Mouse (Mus musculus) MEL (cell line): ENCODE measurements around the gene Pdzph1.

Experiments
- CTCF ChIP-seq, 3 experiments: IDR thresholded peaks in 2 of 3; conservative IDR thresholded peaks in 1 of 3; 2 replicates each; pipeline ENCODE4 v1.5.1; 2011 to 2012; ENCODE audit warnings: low read length in 3 of 3, low read depth in 2 of 3, mild to moderate bottlenecking in 2 of 3, improper control_type of control experiment in 1 of 3, inconsistent platforms in 1 of 3, mixed read lengths in 1 of 3, moderate library complexity in 1 of 3; ENCODE audit not compliant: control insufficient read depth in 1 of 3, insufficient read depth in 1 of 3, poor library complexity in 1 of 3, severe bottlenecking in 1 of 3
- MAFK ChIP-seq: IDR thresholded peaks from 2 replicates; pipeline ENCODE4 v1.6.1; 2011; ENCODE audit warnings: low read depth, mild to moderate bottlenecking, low read length, improper control_type of control experiment, borderline replicate concordance
- MAX ChIP-seq: IDR thresholded peaks from 2 replicates; pipeline ENCODE4 v1.6.1; 2011; ENCODE audit warnings: low read length, improper control_type of control experiment
- NELFE ChIP-seq: IDR thresholded peaks from 2 replicates; pipeline ENCODE4 v1.6.1; 2011; ENCODE audit warnings: low read depth, low read length, improper control_type of control experiment
- POLR2A ChIP-seq, 2 experiments: IDR thresholded peaks; 2 replicates each; pipeline ENCODE4 v1.6.1; 2011 to 2012; ENCODE audit warnings: low read length in 2 of 2, mild to moderate bottlenecking in 2 of 2, control low read depth in 1 of 2, improper control_type of control experiment in 1 of 2, low read depth in 1 of 2, moderate library complexity in 1 of 2; ENCODE audit not compliant: control insufficient read depth in 1 of 2, insufficient read depth in 1 of 2, poor library complexity in 1 of 2
- USF1 ChIP-seq: IDR thresholded peaks from 2 replicates; pipeline ENCODE4 v1.6.1; 2014; ENCODE audit warnings: low read depth, mild to moderate bottlenecking, inconsistent platforms, low read length, improper control_type of control experiment, moderate library complexity
- ZC3H11A ChIP-seq: IDR thresholded peaks from 2 replicates; pipeline ENCODE4 v1.6.1; 2012; ENCODE audit warnings: low read depth, mild to moderate bottlenecking, inconsistent platforms, low read length, improper control_type of control experiment

DNA sequence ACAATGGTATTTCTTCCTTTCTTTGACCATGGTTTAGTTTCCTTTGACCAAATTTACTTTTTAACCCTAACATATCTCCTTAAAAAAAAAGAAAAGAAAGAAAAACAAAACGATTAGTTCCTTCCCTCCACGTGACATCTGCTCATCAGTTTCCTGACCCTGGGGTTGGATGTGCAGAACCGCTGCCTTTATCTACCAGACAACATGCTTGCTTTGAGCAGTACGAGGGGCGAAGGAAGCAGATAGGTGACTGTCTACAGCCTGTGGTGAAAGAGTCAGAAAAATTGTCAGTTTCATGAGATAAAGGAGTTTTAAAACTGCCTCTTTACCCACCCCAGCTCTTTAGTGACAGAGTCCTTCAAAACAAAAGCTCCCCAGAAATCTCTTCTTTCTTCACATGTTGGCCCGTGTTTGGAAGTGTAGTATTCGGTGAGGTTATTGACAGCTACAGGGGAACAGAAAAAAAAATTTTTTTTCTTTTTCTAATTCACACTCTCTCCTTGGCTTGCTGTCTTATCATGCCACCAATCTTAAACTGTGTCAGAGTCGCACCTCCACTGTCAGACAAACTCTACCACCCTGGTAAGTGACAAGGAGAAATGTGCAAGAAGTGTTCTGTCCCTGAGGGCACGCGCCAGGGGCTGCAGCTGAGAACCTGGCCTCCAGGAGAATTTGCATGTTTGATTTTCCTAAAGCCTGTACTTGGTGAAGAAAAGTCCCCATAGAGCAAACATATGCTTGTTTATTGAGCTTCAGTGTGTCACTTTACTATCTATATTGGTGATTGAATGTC is 66.2 kb downstream of the Pdzph1 start:
- TF ChIP-seq MAX (peak; percentile 97), POLR2A (IDR thresholded peaks at IDR 0.05; ENCODE audit: control insufficient read depth in 1 of 2, insufficient read depth in 1 of 2, low read depth in 1 of 2, low read length in 2 of 2, poor library complexity in 1 of 2) (peak in 1 of 2 experiments; percentile 22; a peak in 1 of 4 replicates), NELFE (no peak), CTCF (IDR thresholded peaks at IDR 0.05 in 2 of 3, conservative IDR thresholded peaks at IDR 0.05 in 1 of 3; ENCODE audit: control insufficient read depth in 1 of 3, insufficient read depth in 1 of 3, low read depth in 2 of 3, low read length in 3 of 3, poor library complexity in 1 of 3, severe bottlenecking in 1 of 3) (no peak), MAFK (peak; percentile 73; the same call in 1 of the 2 replicates), ZC3H11A (peak; percentile 3; the same call in 1 of the 2 replicates), USF1 (peak; percentile 98)
